Mouse (Mus musculus): ENCODE results near the gene Bcl2l12. TPM values are rescaled to one million over a fixed set of nuclear protein-coding genes. Genes with fewer than 3 reads are reported as not detected.

The Bcl2l12 gene
- polyA plus RNA-seq, 1 experiment from 2014 or later = 43.2 TPM

GRCm38 (mm10) chr7:45005321-45005992 lies 6.9 kb upstream of the Bcl2l12 start:
- Histone ChIP-seq H3K4me2 (no peak overlapping the region), H3K4me3 (ENCODE audit: low read depth, low read length) (no peak overlapping the region), H3K4me1 (ENCODE audit: control insufficient read depth, insufficient read depth, low read length) (0 out of 2 replicates have a peak, but pooled peaks cover 2% of the 10 kb centered on the region), H3K36me3 (ENCODE audit: control insufficient read depth, insufficient read depth, low read length) (peaks cover 73% of the 10 kb centered on the region), H3K27me3 (ENCODE audit: control insufficient read depth, insufficient read depth, low read length) (no peaks in the 10 kb centered on the region), H3K9ac (ENCODE audit: low read depth, low read length) (no peak overlapping the region), H3K27ac (ENCODE audit: low read depth, low read length) (no peak overlapping the region), H3K9me3 (replicated peaks; ENCODE audit: control insufficient read depth, low read length) (no peaks in the 10 kb centered on the region)
- ATAC-seq (replicated peaks; ENCODE audit: insufficient number of reproducible peaks, low FRiP score, low TSS enrichment) = no peak
- 89% methylated on average over 6 of the region's 6 CpGs for WGBS (ENCODE audit: insufficient replicate concordance)

DNA sequence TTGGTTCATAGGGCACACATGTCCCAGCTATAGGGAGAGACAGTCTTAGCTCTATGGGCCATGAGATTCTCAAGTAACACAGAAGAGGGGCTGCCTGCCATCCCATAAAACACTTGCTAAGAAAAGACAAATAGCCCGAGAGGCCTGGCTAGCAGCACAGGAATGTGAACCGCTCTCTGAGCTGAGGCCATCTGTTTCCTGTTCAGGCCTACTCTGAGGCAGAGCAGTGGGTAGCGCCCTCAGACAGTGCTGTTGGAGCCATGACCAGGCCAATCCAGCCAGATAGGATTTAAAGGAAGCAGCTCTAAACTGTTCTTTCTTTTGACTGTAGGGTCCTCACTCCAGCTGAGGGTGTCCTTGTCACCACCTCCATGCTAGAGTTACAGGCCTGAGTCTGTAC lies 6.0 kb upstream of the Bcl2l12 start:
- no peak overlapping the region for H3K4me2 ChIP-seq
- no peak overlapping the region for H3K4me3 ChIP-seq (ENCODE audit: low read depth, low read length)
- peak overlapping the region; percentile 47; the same call in 1 of the 2 replicates for H3K27ac ChIP-seq (ENCODE audit: low read depth, low read length)
- H3K36me3 ChIP-seq (ENCODE audit: control insufficient read depth, insufficient read depth, low read length) = peaks cover 67% of the 10 kb centered on the region
- no peak for ATAC-seq (replicated peaks; ENCODE audit: insufficient number of reproducible peaks, low FRiP score, low TSS enrichment)
- no peaks in the 10 kb centered on the region for H3K27me3 ChIP-seq (ENCODE audit: control insufficient read depth, insufficient read depth, low read length)
- no peak overlapping the region for H3K9ac ChIP-seq (ENCODE audit: low read depth, low read length)
- H3K9me3 ChIP-seq (replicated peaks; ENCODE audit: control insufficient read depth, low read length) = no peaks in the 10 kb centered on the region
- H3K4me1 ChIP-seq (ENCODE audit: control insufficient read depth, insufficient read depth, low read length) = peaks cover 7% of the 10 kb centered on the region
- WGBS (ENCODE audit: insufficient replicate concordance) = 64% methylated on average over 3 of the region's 3 CpGs

GRCm38 (mm10) chr7:45002440-45002839 lies 3.9 kb upstream of the Bcl2l12 start:
- no peak overlapping the region for H3K4me3 ChIP-seq (ENCODE audit: low read depth, low read length)
- no peaks in the 10 kb centered on the region for H3K27me3 ChIP-seq (ENCODE audit: control insufficient read depth, insufficient read depth, low read length)
- H3K36me3 ChIP-seq (ENCODE audit: control insufficient read depth, insufficient read depth, low read length) = peaks cover 52% of the 10 kb centered on the region
- H3K27ac ChIP-seq (ENCODE audit: low read depth, low read length) = no peak overlapping the region
- no peak overlapping the region for H3K9ac ChIP-seq (ENCODE audit: low read depth, low read length)
- WGBS (ENCODE audit: insufficient replicate concordance) = 91% methylated on average over 7 of the region's 7 CpGs
- H3K9me3 ChIP-seq (replicated peaks; ENCODE audit: control insufficient read depth, low read length) = no peaks in the 10 kb centered on the region
- no peak for ATAC-seq (replicated peaks; ENCODE audit: insufficient number of reproducible peaks, low FRiP score, low TSS enrichment)
- H3K4me2 ChIP-seq = no peak overlapping the region
- peaks cover 19% of the 10 kb centered on the region for H3K4me1 ChIP-seq (ENCODE audit: control insufficient read depth, insufficient read depth, low read length)

DNA sequence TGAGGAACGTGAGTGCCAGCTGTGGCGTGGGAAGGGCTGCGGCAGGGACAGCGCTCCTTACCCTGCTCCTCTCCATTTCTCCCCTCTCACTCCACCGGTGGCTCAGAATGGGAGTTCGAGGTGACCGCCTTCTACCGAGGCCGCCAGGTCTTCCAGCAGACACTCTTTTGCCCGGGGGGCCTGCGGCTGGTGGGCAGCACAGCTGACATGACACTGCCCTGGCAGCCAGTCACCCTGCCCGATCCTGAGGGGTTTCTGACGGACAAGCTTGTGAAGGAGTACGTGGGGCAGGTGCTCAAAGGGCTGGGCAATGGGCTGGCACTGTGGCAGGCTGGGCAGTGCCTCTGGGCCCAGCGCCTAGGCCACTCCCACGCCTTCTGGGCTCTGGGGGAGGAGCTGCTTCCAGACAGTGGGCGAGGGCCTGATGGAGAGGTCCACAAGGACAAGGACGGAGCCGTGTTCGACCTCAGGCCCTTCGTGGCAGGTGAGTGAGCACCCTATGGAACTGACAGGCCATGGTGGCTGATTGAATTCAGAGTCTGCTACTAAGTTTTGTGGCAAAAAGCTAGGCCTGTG lies 2.1 kb upstream of the Bcl2l12 start:
- Histone ChIP-seq H3K4me1 (ENCODE audit: control insufficient read depth, insufficient read depth, low read length) (peaks cover 27% of the 10 kb centered on the region), H3K27me3 (ENCODE audit: control insufficient read depth, insufficient read depth, low read length) (no peaks in the 10 kb centered on the region), H3K4me2 (no peak overlapping the region), H3K27ac (ENCODE audit: low read depth, low read length) (no peak overlapping the region; the same call in 1 of the 2 replicates), H3K9ac (ENCODE audit: low read depth, low read length) (no peak overlapping the region), H3K9me3 (replicated peaks; ENCODE audit: control insufficient read depth, low read length) (no peaks in the 10 kb centered on the region), H3K36me3 (ENCODE audit: control insufficient read depth, insufficient read depth, low read length) (peaks cover 35% of the 10 kb centered on the region), H3K4me3 (ENCODE audit: low read depth, low read length) (no peak overlapping the region)
- no peak for ATAC-seq (replicated peaks; ENCODE audit: insufficient number of reproducible peaks, low FRiP score, low TSS enrichment)
- WGBS (ENCODE audit: insufficient replicate concordance) = 85% methylated on average over 21 of the region's 21 CpGs

DNA sequence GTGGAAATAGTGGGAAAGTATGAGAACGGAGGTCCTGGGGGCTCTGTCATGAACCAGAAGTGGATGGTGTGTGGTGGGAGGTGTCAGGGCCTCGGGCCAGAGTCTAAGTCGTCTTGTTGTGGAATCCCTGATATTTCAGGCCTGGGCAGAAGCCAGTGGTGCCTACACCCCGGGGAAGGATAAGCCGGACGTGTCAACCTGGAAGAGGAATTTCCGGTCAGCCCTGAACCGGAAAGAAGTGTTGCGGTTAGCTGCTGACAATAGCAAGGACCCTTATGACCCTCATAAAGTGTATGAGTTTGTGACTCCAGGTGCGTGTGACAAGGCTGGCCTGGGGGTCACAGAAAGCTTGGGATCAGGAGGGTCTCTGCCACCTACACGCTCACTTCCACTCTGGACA lies 1.2 kb upstream of the Bcl2l12 start:
- peak overlapping the region; percentile 97 for H3K4me2 ChIP-seq
- WGBS (ENCODE audit: insufficient replicate concordance) = 71% methylated on average over 11 of the region's 11 CpGs
- no peak for ATAC-seq (replicated peaks; ENCODE audit: insufficient number of reproducible peaks, low FRiP score, low TSS enrichment)
- H3K27me3 ChIP-seq (ENCODE audit: control insufficient read depth, insufficient read depth, low read length) = no peaks in the 10 kb centered on the region
- H3K4me1 ChIP-seq (ENCODE audit: control insufficient read depth, insufficient read depth, low read length) = peaks cover 27% of the 10 kb centered on the region
- no peak overlapping the region for H3K4me3 ChIP-seq (ENCODE audit: low read depth, low read length)
- H3K9me3 ChIP-seq (replicated peaks; ENCODE audit: control insufficient read depth, low read length) = no peaks in the 10 kb centered on the region
- no peak overlapping the region for H3K9ac ChIP-seq (ENCODE audit: low read depth, low read length)
- H3K36me3 ChIP-seq (ENCODE audit: control insufficient read depth, insufficient read depth, low read length) = peaks cover 34% of the 10 kb centered on the region
- H3K27ac ChIP-seq (ENCODE audit: low read depth, low read length) = no peak overlapping the region

DNA sequence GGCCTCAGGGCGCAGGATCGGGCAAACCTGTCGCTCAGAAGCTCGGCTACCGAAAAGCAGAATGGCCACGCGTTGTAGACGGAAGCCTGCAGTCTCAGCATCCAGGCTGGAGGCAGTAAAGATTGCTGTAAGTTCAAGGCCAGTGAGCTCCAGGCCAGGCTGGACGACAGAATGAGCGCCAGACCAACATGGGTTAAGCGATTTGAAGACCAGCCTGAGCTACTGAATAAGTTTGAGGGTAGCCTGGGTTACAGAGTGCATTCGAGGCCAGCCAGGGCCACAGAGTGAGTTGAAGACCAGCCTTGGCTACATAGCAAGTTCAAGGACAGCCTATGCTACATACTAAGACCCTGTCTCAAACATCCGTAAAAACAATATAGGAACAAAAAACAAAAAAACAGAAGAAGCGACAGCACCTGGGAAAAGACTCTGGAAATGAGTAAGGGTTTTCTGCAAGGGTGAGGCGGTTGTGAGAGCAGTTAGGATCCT lies 528 bp downstream of the Bcl2l12 start:
- peak overlapping the region; percentile 86 for H3K27ac ChIP-seq (ENCODE audit: low read depth, low read length)
- H3K4me2 ChIP-seq = peak overlapping the region; percentile 97
- peaks cover 35% of the 10 kb centered on the region for H3K36me3 ChIP-seq (ENCODE audit: control insufficient read depth, insufficient read depth, low read length)
- no peaks in the 10 kb centered on the region for H3K9me3 ChIP-seq (replicated peaks; ENCODE audit: control insufficient read depth, low read length)
- ATAC-seq (replicated peaks; ENCODE audit: insufficient number of reproducible peaks, low FRiP score, low TSS enrichment) = no peak
- peaks cover 27% of the 10 kb centered on the region for H3K4me1 ChIP-seq (ENCODE audit: control insufficient read depth, insufficient read depth, low read length)
- peak overlapping the region; percentile 71 for H3K4me3 ChIP-seq (ENCODE audit: low read depth, low read length)
- no peaks in the 10 kb centered on the region for H3K27me3 ChIP-seq (ENCODE audit: control insufficient read depth, insufficient read depth, low read length)
- WGBS (ENCODE audit: insufficient replicate concordance) = 3% methylated on average over 15 of the region's 15 CpGs
- peak overlapping the region; percentile 89 for H3K9ac ChIP-seq (ENCODE audit: low read depth, low read length)

- peak; percentile 82 for ATAC-seq (replicated peaks; ENCODE audit: insufficient number of reproducible peaks, low FRiP score, low TSS enrichment)
- Histone ChIP-seq H3K27me3 (ENCODE audit: control insufficient read depth, insufficient read depth, low read length) (no peaks in the 10 kb centered on the region), H3K9ac (ENCODE audit: low read depth, low read length) (peak within 1 kb of the TSS; percentile 89), H3K4me3 (ENCODE audit: low read depth, low read length) (peak within 1 kb of the TSS; percentile 71), H3K36me3 (ENCODE audit: control insufficient read depth, insufficient read depth, low read length) (peaks cover 32% of the 10 kb centered on the region), H3K27ac (ENCODE audit: low read depth, low read length) (peak within 1 kb of the TSS; percentile 86), H3K9me3 (replicated peaks; ENCODE audit: control insufficient read depth, low read length) (no peaks in the 10 kb centered on the region), H3K4me1 (ENCODE audit: control insufficient read depth, insufficient read depth, low read length) (peaks cover 27% of the 10 kb centered on the region), H3K4me2 (peak within 1 kb of the TSS; percentile 97)
- WGBS (ENCODE audit: insufficient replicate concordance) = under 1% methylated on average over 43 of the region's 43 CpGs
Measured at GRCm38 (mm10) chr7:44997231-44997939, 1.1 kb downstream of the Bcl2l12 start, which contains the start of gene Irf3. TSS of gene Irf3 (plus strand) at chr7:44997648.

- H3K9ac ChIP-seq (ENCODE audit: low read depth, low read length) = peak overlapping the region; percentile 89
- H3K36me3 ChIP-seq (ENCODE audit: control insufficient read depth, insufficient read depth, low read length) = peaks cover 33% of the 10 kb centered on the region
- H3K9me3 ChIP-seq (replicated peaks; ENCODE audit: control insufficient read depth, low read length) = no peaks in the 10 kb centered on the region
- no peak for ATAC-seq (replicated peaks; ENCODE audit: insufficient number of reproducible peaks, low FRiP score, low TSS enrichment)
- peaks cover 25% of the 10 kb centered on the region for H3K4me1 ChIP-seq (ENCODE audit: control insufficient read depth, insufficient read depth, low read length)
- no peaks in the 10 kb centered on the region for H3K27me3 ChIP-seq (ENCODE audit: control insufficient read depth, insufficient read depth, low read length)
- H3K27ac ChIP-seq (ENCODE audit: low read depth, low read length) = peak overlapping the region; percentile 86
- 18% methylated on average over 10 of the region's 10 CpGs for WGBS (ENCODE audit: insufficient replicate concordance)
- H3K4me2 ChIP-seq = peak overlapping the region; percentile 97
- peak overlapping the region; percentile 71 for H3K4me3 ChIP-seq (ENCODE audit: low read depth, low read length)
Measured at GRCm38 (mm10) chr7:44996672-44997071, 1.8 kb downstream of the Bcl2l12 start.
